Mouse (Mus musculus) C3H10T1/2 (cell line): ENCODE measurements around the gene Bcl2. TPM values are rescaled to one million over a fixed set of nuclear protein-coding genes. Genes with fewer than 3 reads are reported as not detected.

Source experiments
- polyA plus RNA-seq, 2 experiments: library from polyadenylated mRNA; unstranded; fragments of >200 nt; fragmentation: generic; extraction: Trizol; gene quantifications; one replicate each; pipeline ENCODE4 v1.2.1; 2012; ENCODE audit warnings: missing spikeins in 2 of 2

Gene Bcl2
- under 1 TPM; 0.50 to 0.96 TPM for polyA plus RNA-seq

DNA sequence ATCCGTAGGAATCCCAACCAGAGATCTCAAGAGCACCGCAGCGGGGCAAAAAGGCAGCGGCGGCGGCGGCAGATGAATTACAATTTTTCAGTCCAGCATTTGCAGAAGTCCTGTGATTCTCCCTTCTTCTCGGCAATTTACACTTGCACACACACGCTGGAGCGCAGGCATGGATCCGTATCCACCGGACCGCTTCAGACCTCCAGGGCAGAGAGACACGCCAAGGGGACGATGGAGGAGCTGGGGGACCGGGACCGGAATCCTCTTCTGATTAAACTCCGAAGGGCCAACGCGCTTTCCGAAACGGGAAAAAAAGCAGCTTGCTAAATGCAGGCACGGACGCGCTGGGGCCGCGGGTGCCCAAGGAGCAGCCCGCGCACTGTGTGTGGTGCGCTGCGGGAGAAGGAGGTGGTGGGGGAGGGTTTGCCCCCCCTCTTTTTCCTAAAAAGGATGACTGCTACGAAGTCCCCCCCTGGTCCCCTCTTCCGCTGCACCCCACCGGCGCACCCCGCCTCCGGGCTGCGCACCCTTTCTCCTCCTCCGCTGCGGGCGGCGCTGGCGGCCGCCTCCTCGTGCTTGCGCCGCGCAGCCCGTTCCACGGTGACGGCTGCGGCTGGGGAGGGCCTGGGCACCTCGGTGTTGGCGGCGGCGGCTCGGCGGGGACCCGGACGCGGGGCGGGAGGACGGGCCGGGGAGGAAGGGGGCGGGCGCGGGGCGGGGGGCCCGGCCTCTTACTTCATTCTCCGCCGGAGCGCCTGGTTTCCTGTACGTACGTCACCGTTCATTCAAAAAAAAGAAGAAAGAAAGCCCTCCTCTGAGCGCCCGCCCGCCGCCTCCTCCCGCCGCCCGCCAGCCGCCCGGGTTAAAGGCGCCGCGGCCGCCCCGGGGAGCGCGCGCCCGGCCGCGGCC, at the start of gene Bcl2:
TSS of gene Bcl2 (minus strand) at position 654 of the 909 bp plus-strand sequence.

DNA sequence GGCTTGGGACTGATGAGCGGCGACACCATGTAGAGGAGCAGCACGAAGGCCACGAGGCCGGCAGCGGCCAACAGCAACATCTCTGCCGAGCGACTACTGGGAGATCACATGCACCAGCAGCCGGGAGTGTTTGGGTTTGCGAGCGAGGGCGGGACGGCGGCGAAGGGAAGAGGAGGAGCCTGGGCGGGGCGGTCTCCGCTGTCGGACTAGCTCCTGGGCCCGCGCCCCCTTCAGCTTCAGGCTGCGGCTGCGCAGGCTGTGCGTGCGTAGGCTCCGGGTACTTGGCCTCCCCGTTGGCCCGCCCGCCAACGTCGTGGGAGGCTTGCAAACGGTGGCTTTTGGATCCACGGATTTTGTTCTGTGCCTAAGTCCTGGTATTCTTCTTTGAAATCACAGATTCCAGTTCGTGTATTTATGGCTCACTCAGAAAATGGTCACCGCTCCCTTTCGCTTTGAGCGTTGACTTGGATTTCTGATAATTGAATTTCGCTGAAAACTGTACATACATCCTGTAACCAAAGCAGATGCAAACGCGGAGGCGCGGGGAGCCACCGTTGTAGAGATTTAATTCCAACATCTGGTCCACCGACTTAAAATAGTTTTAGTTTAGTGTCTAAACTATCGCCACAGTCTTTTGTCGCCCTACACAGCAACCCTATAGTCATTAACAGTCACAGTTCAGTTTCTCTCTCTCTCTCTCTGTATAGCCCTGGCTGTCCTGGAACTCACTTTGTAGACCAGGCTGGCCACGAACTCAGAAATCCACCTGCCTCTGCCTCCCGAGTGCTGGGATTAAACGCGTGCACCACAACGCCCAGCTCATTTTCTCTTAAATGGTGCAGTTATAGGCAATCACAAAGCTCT, 45.7 kb upstream of the Bcl2 start, which contains the start of gene Kdsr:
TSS of gene Kdsr (minus strand) at position 156 of the 864 bp plus-strand sequence.

Other genes with a start within 250 kb of the Bcl2 start
- 1 to 10 TPM in 1 of 2 experiments, under 1 TPM in 1; 0.74 to 4.9 TPM for gene Kdsr, start 45.5 kb upstream of the Bcl2 start, polyA plus RNA-seq
- 10 to 100 TPM in 1 of 2 experiments, 1 to 10 TPM in 1; 1.1 to 12.8 TPM for gene Vps4b, start 82.5 kb upstream of the Bcl2 start, polyA plus RNA-seq
- not detected for gene Serpinb5, start 146.9 kb upstream of the Bcl2 start, polyA plus RNA-seq
- gene Serpinb12, start 220.2 kb upstream of the Bcl2 start, polyA plus RNA-seq: not detected